Mouse (Mus musculus) ES-E14 (cell line): ENCODE measurements around the gene Macrod2.

ENCODE experiments used
- CHD2 ChIP-seq: IDR thresholded peaks from 2 replicates; pipeline ENCODE4 v1.6.1; 2014; ENCODE audit warnings: mild to moderate bottlenecking, low read depth, low read length, inconsistent platforms
- HCFC1 ChIP-seq: IDR thresholded peaks from 2 replicates; pipeline ENCODE4 v1.6.1; 2012; ENCODE audit warnings: low read length, inconsistent platforms, borderline replicate concordance; ENCODE audit not compliant: insufficient read depth
- MAFK ChIP-seq: IDR thresholded peaks from 2 replicates; pipeline ENCODE4 v1.6.1; 2014; ENCODE audit warnings: mild to moderate bottlenecking, low read depth, low read length, inconsistent platforms; ENCODE audit not compliant: insufficient read depth
- ZC3H11A ChIP-seq: IDR thresholded peaks from 2 replicates; pipeline ENCODE4 v1.6.1; 2012; ENCODE audit warnings: low read depth, mild to moderate bottlenecking, inconsistent platforms, low read length, borderline replicate concordance

- TF ChIP-seq CHD2 (no peak), MAFK (no peak), ZC3H11A (no peak), HCFC1 (no peak)
Measured at GRCm38 (mm10) chr2:141073981-141074855, 679.1 kb downstream of the Macrod2 start.
